Mouse (Mus musculus): ENCODE results near the gene Slc9a9.
A peak's percentile ranks its signal among the peaks of the same experiment; 100 is the strongest.

Gene Slc9a9

DNA sequence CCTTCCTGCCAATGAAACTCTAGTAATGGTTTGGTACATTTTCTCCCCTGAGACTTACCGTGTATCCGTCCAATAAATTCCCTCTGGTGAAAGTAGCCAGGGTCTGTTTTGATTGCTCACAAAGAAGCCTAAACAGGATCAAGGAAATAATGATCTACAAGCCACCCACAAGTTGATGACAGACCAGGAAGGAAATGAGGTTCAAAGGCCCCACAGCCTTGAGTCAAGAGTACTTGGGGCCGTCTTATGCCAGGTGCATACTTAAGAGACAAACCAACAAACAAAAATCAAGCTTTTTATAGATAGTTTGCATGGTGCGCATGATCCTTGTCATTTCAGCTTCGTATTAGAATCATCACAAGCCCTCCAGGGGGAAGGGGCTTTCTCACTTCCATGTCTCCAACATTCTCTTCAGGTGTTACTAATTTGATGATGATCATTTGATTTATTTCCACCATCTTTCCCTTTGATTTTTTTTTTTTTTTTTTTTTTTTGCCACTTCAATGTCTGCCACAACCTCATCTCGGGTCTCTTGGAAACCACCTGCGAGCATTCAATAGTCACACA, 275.9 kb downstream of the Slc9a9 start:
- no peak for DNase-seq (ENCODE audit: low read depth, low spot score)

DNA sequence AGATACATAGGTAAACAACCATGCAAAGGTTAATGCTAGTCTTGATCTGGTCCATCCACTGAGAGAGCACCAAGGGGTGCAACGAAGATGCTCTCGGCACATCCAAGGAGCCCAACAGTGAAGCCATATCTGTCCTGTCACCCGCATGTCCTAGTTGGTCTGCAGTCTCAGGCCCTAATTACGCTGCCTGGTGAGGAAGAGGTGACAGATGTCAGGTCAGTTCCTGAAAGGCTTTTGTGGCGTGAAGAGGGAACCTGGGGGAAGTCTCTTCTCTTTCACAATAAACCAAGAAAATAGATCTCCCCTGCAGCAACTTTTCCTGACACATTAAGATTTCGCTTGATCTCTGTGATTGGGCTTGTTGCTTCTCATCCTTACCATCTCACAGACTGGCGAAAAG, 277.5 kb downstream of the Slc9a9 start:
- no peak for DNase-seq (ENCODE audit: low read depth, low spot score)

- no peak for DNase-seq (ENCODE audit: low read depth, low spot score)
These were observed 281.0 kb downstream of the Slc9a9 start for GRCm38 (mm10) chr9:94950676-94951075.

GRCm38 (mm10) chr9:94955645-94956044, 285.9 kb downstream of the Slc9a9 start:
- DNase-seq (ENCODE audit: low read depth, low spot score), result no peak

- no peak for DNase-seq (ENCODE audit: low read depth, low spot score)
These were observed 288.7 kb downstream of the Slc9a9 start for GRCm38 (mm10) chr9:94958382-94958781.

DNA sequence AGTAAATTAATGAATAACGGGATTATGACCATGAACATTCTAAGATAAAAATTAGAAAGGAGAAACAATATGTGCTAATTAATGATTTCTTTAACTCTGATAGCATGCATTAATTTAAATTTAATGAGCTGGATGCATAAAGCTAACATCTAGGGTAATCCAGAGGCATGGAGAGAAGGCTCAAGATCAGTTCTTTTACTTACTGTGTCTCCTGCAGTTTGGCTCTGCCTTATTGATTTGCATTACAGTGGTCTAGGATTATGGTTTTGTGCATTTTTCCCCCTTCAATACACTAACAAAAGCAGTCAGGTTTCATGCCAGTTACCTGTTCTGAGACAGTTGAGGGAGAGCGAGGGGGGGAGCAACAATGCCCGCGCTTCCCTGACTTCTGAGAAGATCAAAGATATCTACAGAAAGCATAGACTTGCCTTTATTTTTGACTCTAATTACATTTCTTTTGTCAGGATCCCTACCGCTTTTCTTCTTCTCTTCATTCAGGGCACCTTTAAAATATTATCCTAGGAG, 298.9 kb downstream of the Slc9a9 start:
- DNase-seq (ENCODE audit: low read depth, low spot score), result no peak

DNA sequence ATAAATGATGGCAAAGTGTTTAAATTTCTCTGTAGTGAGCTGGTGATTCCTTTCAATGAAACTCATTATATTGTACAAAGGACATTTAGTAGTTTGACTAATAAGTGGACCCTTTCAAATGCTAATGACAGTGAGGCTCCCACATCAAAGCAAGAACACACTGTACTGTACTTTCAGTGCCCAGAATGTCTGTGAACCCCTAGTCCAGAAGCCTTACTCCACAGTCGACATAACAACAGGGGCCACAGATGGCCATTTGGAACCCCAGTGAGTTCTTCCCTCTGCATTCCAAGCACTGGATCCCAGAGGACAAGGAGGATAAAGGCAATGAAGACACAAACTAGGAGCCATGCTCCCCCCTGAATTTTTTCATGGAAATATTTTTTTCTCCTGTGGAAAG, 299.4 kb downstream of the Slc9a9 start:
- DNase-seq (ENCODE audit: low read depth, low spot score), result peak; percentile 3

- no peak for DNase-seq (ENCODE audit: low read depth, low spot score)
These were observed 302.3 kb downstream of the Slc9a9 start for GRCm38 (mm10) chr9:94972021-94972420.

GRCm38 (mm10) chr9:94972693-94973092, 303.0 kb downstream of the Slc9a9 start:
- no peak for DNase-seq (ENCODE audit: low read depth, low spot score)

GRCm38 (mm10) chr9:94976191-94976590, 306.5 kb downstream of the Slc9a9 start:
- DNase-seq (ENCODE audit: low read depth, low spot score), result peak; percentile 51

DNA sequence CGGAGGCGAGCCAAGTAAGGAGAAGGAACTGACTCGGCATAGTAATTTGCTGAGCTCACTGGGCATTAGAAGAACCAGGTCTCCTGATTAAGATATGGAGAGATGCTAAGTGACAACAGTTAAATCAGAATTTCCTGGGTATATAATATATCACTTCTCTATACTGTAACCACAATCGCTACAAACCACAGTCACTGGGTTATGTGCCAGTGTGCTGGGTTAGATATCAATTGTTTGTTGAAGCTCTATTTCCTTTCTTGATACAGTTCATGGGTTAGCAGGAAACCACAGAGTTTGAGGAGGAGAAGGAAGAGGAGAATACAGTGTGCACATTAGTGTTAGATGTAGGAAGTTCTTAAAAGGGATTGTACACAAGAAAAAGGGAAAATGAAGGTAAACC, 323.9 kb downstream of the Slc9a9 start:
- DNase-seq (ENCODE audit: low read depth, low spot score), result no peak

GRCm38 (mm10) chr9:95020136-95020706, 350.5 kb downstream of the Slc9a9 start:
- DNase-seq (ENCODE audit: low read depth, low spot score), result no peak

DNA sequence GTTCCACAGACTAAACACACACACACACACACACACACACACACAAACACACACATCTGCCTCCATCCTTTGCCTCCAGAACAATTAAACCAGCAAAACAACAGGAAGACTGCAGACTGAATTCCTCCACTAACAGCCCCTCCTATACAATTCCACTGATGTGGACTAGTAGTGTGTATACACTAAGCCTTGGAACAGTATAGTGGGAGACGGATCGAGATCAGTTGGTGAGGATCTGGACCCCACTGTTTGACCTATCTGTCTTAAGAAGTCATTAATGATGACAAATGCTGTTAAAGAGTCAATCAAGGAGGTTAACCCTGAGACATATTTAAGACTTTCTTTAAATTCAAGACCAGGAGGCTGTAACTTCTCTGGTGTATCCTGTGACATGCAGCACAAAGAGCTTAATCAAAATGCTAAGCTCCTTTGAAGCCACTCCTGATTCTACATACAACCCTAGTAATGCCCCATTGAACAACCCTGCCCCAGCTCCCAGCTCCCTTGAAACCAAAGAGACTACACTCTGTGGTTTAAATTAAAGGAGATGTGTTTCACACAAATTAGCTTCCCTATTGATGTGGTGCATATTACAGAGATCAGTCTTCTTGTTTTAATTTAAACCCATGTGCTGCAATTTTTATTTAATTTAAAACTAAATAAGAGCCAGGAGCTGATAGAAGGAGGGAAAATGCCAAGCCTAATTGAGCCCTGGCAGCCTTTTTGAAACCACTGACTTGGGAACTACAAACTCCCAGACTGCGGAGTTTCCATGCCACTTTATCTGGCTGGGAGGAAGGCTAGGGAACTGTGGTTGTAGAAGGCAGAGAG, 364.6 kb downstream of the Slc9a9 start:
- DNase-seq (ENCODE audit: low read depth, low spot score), result no peak

DNA sequence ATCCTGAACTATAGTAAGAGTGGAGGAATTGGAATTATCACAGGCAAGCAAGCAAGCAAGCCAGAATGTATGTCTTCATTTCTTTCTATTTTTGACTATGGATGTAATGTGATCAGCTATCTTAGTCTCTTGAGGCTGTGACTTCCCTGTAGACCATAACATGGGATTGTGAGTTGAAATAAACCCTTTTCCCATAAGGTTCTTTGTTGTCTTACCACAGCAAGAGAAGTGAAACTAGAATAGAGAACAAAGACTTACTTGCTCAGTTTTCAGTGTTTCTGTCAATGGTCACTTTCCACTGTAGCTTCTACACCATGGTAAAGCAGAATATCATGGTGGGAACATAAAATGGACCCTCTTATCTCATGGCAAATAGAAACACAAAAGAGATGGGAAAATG, 366.5 kb downstream of the Slc9a9 start:
- no peak for DNase-seq (ENCODE audit: low read depth, low spot score)

- DNase-seq (ENCODE audit: low read depth, low spot score), result no peak
These were observed 372.7 kb downstream of the Slc9a9 start for GRCm38 (mm10) chr9:95042420-95042819.

DNA sequence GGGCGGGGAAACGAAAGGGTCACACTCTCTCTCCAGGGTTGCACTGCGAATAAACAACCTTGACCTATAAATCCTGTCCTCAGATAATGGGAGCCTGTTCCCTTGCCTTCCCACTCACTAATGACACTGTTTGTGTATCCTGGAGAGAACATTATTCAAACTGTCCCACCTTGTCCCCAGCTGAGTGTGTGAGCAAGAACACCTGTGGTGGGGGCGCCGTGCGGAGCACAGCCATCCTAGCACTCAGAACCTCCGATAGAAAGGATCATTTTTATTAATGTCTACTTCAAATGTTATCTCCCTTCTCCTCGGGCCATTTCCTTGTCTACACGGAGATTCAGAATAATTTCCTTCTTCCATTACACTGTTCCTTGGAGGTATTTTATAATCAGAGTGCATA, 382.5 kb downstream of the Slc9a9 start:
- peak; percentile 6 for DNase-seq (ENCODE audit: low read depth, low spot score)

DNA sequence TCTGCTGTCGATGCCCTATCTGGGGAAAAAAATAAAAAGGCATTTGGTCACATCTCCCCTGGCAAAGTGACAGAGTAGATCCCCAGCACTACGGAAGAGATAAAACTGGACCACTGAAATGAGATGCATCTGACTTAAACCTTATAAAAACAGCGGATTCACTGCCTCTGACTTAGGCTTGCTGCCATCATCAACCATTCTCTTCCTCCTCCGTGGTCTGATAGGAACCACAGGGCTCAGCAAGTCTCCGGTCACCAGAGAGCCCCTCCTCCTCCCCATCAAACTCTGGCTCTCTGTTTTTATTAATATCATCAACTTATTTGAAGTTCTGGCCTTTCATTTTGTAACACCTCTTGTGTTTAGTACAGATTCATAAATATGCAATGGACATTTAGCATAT, 383.5 kb downstream of the Slc9a9 start:
- no peak for DNase-seq (ENCODE audit: low read depth, low spot score)

- DNase-seq (ENCODE audit: low read depth, low spot score), result no peak
These were observed 386.1 kb downstream of the Slc9a9 start for GRCm38 (mm10) chr9:95055843-95056242.

DNA sequence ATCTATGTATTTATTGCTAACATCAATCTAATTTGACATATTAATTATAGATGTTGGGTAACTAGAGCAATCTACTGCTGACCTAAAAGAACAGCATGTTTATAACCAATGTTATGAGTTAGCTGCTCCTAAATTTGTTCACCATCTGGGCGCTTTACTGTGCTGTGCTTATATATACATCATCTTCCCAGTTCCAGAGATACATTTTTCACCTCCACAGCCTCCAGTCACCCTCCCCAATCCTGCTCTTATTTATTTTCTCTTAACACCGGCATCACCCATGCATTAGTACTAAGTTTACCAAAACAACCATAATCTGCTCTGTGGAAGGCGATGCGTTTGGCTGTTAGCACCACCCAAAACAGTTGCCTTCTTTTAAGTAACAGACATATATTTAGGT, 391.0 kb downstream of the Slc9a9 start:
- no peak for DNase-seq (ENCODE audit: low read depth, low spot score)

GRCm38 (mm10) chr9:95067037-95067436, 397.3 kb downstream of the Slc9a9 start:
- DNase-seq (ENCODE audit: low read depth, low spot score), result no peak

GRCm38 (mm10) chr9:95068466-95068865, 398.8 kb downstream of the Slc9a9 start:
- DNase-seq (ENCODE audit: low read depth, low spot score), result no peak

GRCm38 (mm10) chr9:95070832-95071519, 401.3 kb downstream of the Slc9a9 start:
- no peak for DNase-seq (ENCODE audit: low read depth, low spot score)
